Mouse (Mus musculus) layer of hippocampus, adult 11-12 months (tissue): ENCODE measurements around the gene F830045P16Rik.

ENCODE experiments used
- DNase-seq: peaks from one replicate; pipeline ENCODE4 v3.0.0; 2022; ENCODE audit warnings: low spot score

F830045P16Rik gene

GRCm38 (mm10) chr2:129544919-129545318 is 8.5 kb upstream of the F830045P16Rik start:
- no peak for DNase-seq

DNA sequence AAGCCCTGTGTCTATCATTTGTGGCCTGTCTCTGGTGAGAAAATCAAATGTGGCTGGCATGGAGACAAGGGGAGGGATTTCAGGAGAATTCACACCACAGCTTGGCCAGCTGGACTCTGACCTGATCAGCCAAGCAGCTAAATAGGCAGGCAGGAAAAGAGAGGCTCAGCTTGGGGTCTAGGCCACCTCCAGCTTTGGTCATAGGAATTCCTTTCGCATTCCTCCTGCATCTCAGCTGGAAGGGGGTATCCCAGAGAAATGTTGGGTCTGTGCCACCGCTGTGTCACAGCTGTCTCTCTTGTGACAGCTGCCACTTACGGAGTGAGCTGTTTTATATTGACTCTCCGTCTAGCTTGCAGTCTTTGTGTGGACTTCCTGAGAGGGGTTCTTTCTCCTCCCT is 8.0 kb upstream of the F830045P16Rik start:
- no peak for DNase-seq

DNA sequence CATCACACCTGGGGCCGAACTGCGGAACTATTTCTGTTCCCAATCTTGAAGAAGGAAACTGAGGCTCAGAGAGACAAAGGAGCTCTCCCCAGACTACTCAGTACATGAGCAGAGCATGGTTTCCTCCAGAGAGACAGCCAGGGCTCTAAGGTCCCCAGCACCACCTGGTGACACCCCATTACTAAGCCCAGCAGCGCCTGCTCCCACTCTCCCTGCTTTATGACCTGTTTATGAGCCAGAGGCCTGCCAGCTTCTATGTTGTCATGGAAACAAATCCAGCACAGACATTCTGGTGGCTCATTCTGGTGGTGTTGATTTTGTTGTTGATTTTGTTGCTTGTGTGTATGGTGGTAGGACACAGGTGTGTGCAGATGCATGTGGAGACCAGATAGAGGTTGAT is 3.6 kb upstream of the F830045P16Rik start:
- no peak for DNase-seq

DNA sequence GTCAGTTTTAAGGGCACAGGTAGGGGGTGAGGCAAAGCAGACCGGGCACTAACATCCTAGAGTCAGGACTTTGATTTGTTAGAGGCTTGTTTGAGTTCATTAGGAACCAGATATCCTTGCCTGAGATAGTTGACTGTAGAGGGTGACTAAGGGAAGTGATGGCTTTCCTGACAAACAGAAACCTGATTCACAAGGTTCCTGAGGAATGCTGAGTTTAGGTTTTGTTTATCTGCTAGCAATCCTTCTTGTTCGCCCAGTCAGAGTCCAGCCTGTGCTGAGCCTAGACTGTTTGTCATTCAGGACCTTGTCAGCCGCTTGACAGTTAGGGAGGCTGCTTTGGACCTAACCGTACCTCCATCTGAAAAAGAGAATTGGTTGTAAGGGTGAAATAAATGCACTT is 2.8 kb upstream of the F830045P16Rik start:
- DNase-seq, result no peak

DNA sequence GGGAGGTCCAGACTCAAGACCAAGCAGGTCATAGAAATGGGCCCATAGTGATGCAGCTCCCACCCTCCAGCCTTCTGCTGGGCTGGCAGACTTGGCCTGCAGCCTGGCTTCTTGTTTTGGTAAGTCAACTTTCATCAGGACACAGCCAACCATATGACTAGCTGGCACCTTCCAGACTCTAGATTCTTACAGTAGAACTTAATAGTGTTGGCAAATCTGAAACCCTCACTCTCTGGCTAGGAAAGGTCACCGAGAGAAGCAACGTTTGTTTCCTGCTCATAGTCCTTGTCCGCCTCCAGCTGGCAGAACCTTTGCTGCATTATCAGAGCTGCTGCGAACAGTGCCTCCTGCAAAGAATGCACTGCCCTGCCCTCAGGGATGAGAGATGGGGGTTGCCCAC is 1.5 kb upstream of the F830045P16Rik start:
- no peak for DNase-seq

DNA sequence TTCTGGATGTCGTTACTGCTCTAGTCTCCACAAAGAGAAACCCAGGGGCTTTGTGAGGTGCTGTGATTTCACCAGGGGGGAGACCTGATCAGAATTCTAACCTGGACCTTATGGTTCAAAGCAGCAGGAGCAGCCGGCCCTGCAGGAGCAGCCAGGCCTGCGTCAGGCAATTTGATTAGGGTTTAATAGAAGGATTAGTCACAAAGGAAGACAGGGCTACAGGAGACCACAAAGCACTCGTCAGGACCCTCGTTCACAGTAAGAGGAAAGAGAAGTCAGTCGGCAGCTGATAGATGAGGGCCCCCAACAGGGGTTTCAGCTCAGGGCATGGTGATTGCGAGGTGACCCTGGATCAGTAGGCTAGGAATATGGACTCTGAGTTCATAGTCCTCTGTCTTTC is 958 bp upstream of the F830045P16Rik start:
- DNase-seq, result no peak

GRCm38 (mm10) chr2:129536926-129537325 is 524 bp upstream of the F830045P16Rik start:
- no peak for DNase-seq

GRCm38 (mm10) chr2:129534886-129535591 is 1.4 kb downstream of the F830045P16Rik start:
- DNase-seq, result no peak

DNA sequence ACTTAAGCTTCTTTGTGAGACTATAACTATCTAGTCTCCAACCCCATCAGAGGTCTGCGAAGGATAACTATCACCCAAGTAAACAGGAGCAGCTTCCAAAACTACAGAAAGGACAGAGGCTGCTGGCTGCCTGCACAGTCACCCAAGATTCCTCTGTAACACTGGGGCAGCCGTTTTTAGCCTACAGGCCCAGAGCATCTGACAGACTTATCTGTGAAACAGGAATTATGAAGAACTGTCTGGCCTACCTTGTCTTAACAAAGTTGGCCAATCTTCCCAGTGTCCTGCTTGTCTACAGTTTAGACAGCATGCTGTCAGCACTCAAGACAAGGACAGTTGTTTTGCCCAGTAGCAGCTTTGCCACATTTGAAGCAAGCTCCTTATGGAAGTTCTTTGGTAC is 4.5 kb downstream of the F830045P16Rik start:
- DNase-seq, result peak; percentile 2

- no peak for DNase-seq
Observed at GRCm38 (mm10) chr2:129531102-129531501, 5.3 kb downstream of the F830045P16Rik start.

DNA sequence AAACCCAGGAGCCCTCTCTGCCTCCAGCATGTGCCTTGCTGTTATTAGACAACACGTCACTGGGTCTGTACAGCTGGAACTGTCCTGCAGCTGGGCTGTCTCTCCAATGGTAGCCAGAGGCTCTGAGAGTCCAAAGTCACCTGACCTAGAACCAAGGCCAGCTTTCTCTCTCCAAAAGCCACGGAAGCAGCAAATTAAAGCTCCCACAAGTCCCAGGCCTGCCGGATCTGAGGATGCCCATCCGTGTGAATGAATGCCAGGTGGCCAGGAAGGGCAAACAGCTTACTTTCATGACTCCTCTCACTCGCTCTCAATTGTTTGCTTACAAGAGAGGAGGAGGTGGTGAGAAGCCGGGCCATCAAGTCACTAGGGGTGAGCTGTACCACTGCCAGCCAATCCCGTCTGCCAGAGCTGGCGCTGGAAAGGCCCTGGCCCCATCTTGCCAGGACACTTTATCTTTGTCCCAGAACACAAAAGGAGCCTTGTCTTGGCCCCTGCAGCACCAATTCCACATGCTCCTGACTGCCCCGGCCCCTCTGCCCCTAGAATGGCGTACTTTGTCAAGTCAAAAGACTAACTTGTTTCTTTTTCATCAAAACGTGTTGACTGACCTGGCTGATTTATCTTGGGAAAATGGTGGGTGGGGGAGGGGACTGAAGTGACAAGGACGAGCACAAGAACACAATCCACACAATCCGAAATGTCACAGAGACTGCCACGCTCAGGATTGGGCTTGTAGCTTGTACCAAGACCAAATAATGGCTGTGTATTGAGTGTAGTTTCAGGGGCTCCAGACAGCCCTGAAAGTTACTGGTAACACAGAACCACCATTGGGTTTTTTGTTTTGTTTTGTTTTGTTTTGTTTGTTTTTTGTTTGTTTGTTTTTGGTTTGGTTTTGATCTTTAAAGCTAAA is 6.8 kb downstream of the F830045P16Rik start:
- DNase-seq, result peak; percentile 58

DNA sequence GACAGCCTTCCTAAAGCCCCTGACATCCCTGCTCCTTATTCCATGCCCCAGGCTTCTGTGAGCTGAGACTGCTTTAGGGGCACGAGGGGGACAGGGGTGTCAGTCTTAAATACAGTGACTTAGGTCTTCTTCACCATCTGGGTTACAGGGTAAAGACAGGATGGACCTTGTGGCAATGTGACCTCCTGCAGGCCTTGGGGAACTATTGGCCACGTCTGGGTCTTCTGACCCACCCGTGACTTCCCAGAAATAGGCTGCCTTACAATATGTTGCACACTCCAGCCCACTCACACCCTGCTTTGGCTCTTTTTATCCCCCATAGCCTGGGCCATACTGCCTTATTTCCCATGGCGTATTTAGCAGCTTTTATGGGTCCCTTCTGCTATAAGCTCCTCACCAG is 8.5 kb downstream of the F830045P16Rik start:
- DNase-seq, result no peak

DNA sequence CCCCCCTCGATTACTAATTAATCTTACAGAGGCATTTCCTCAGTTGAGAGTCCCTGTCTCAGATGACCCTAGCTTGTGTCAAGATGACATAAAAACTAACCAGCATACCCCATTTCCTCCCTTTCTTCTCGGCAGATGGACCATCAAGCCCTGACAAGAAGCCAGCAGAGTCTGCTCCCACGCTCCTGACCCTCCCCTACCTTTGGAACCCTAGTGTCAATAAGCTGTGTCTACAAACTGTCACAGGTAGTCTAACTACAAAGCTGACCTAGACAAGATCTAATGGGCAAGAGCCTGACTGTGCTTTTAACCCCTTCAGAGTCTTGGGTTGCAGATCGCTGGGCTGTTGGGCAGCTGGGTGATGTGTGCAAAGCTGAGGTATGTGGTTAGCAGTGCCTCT is 10.1 kb downstream of the F830045P16Rik start:
- DNase-seq, result no peak

DNA sequence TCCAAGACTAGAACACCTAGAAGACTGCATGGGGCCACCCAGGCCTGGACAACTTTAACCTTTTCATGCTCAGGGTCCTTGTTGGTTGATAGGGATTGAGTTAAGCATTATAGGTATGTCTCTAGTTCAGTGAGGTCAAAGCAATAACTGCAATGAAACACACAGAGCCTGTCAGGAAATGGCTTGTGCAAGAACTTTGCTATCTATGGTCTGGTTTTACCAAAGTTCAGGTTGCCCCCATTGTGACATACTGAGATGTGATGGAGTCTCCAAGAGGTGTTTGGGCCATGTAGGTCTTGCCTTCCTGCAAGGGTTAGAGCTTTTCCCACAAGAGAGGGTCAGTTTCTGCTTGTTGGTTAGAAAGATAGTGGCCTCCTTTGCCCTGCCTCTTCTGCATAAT is 10.8 kb downstream of the F830045P16Rik start:
- DNase-seq, result no peak

DNA sequence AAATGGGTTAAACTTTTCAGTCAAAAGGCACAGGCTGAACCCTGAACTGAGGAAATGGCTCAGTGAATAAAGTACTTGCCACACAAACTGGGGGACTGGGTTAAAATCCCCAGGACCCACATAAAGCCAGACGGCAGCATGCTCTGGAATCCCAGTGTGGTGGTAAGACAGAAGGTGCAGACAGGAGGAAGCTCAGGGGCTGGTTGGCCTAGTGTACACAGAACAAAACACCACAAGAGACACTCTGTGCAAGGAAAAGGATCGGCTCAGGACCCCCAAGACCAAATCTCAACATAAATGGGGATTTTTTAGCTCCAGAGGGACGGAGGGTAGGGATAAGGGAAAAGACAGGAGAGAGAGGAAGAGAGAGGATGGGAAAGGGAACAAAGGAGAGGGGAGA is 17.9 kb downstream of the F830045P16Rik start:
- DNase-seq, result no peak

GRCm38 (mm10) chr2:129514923-129515920 is 21.2 kb downstream of the F830045P16Rik start:
- DNase-seq, result peak; percentile 50

GRCm38 (mm10) chr2:129514401-129514667 is 22.1 kb downstream of the F830045P16Rik start:
- no peak for DNase-seq

DNA sequence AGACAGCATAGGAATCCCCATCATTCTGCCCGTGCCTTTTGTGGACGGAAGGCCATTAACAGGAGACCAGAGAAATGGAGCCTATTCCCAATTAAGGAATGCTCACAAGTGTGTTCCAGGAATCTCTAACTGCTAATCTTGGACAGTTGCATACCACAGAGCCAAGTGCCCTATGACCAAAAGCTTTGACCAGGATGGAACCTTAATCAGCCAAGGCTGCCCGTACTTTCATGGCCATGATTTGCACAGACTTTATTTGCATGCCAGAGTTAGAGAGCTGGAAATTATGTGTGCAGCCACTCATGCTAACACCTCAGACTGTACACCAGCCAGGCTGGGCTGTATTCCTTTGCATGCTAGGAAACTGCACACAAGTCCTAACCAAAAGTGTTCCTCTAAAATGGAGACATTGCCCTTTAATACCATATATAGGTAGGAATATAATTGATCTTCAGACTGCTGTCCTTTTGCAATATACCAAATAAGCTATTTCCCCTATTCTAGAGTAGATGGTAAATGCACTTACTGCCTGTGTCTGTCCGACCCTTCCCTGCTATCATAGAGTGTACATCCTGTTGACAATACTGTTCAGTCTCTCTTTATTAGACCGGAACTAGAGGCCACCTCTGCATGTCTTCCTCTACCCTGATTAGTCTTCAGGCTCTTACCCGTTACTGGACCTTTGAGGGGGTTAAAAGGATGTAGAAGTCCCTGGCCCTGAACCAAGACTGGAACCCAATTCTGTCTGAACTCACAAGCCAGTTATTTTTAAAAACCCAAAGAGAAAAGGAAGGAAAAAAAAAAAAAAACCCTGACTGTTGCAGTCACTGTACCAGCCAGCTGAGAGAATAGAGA is 22.6 kb downstream of the F830045P16Rik start:
- no peak for DNase-seq

DNA sequence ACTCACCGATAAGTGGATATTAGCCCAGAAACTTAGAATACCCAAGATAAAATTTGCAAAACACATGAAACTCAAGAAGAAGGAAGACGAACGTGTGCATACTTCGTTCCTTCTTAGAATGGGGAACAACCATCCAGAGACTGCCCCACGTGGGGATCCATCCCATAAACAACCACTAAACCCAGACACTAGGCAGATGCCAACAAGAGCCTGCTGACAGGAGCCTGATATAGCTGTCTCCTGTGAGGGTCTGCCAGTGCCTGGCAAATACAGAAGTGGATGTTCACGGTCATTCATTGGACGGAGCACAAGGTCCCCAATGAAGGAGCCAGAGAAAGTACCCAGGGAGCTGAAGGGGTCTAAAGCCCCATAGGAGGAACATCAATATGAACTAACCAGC is 24.3 kb downstream of the F830045P16Rik start:
- peak; percentile 28 for DNase-seq

- DNase-seq, result peak; percentile 80
Observed at GRCm38 (mm10) chr2:129502641-129503040, 33.8 kb downstream of the F830045P16Rik start.
